Mouse (Mus musculus) urinary bladder, postnatal 36 days (tissue): ENCODE data around the gene Cfap70.

ENCODE experiments used
- DNase-seq, 2 experiments: peaks; one replicate each; pipeline ENCODE4 v3.0.0; 2022; ENCODE audit warnings: low spot score in 2 of 2, mixed read lengths in 1 of 2

The Cfap70 gene

DNA sequence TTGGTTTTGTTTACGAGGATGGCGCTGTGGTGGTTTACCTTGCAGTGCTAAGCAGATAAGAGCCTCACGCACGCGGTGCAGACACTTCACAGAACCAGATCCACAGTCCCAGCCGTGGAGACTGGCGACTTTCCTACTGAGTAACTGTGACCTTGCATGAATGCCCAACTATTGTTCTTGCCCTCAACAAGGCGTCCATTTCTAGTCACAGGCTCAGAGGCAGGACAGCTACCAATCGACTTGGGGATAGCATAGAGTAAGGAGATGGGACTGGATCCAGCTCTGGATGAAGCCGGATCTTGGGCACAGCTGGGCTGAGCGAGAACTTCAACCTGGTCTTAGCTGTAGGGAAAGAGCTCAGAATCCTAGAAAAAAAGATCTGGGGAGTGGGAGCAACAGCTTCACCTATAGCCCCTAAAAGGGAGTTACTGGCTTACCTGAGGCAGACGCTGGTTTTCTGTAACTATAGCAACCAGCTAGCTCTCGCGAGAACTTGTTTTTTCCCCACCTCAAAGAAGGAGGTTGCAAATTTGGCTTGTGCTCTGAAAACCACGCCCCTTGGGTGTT, at the start of gene Cfap70:
Cfap70 (minus strand) TSS at position 462 of the 567 bp plus-strand sequence.
- peak; percentile 65 to 67 for DNase-seq

DNA sequence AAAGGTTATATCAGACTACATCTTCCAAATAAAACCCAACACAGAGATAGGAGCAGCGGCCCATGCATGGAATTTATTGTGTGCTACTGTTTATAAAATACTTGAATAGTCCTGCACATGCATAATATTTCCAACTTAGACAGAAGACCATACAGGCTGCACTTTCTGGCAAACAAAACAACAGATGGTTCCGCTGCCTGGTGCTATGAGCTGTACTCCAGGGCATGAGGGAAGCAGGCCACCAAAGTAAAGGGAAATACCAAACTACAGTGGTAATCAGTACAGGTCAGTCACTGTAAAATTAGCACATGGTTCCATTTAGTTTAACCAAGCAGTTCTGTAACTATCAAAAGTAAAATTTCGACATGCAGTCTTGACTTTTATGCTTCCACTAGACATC, 48.0 kb upstream of the Cfap70 start:
- DNase-seq: no peak

DNA sequence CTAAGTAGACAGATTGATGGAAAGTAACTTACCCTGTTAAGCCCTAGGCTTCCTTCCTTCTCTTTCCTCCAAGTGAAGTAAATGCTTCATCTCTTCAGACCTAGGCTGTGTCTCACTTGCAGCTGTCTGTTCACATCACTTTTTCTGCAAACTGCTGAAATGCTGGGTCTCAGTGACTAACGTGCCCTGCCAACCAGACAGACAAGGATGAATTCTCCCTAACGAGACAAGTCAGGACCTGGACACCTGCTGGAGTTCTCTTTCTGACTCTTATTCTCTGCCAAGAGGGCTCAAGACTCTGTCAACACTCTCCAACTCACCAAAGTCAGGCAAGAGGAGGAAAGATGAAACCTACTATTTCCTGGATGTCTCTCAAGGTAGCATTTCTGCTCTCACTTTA, 44.6 kb upstream of the Cfap70 start, which contains the start of gene Mss51:
Mss51 (minus strand) TSS at position 299 of the 400 bp plus-strand sequence.
- DNase-seq: no peak

DNA sequence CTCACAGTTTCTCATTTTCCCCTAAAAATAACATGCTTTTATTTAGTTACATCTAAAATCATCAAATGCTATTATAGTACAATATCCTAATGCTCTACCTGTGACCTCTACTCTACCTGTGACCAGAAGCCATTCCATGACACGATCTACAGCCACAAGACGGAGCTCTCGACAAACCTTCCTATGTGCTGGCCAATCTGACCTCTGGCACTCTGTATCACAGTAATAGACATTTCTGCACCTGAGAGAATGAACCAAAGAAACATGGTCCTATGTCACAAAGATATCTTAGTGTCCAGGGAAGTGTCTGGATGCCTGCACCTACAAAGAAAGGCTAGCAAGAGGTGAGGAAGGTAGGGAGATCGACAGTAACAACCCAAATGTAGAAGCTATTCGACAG, 34.0 kb upstream of the Cfap70 start:
- DNase-seq: no peak

DNA sequence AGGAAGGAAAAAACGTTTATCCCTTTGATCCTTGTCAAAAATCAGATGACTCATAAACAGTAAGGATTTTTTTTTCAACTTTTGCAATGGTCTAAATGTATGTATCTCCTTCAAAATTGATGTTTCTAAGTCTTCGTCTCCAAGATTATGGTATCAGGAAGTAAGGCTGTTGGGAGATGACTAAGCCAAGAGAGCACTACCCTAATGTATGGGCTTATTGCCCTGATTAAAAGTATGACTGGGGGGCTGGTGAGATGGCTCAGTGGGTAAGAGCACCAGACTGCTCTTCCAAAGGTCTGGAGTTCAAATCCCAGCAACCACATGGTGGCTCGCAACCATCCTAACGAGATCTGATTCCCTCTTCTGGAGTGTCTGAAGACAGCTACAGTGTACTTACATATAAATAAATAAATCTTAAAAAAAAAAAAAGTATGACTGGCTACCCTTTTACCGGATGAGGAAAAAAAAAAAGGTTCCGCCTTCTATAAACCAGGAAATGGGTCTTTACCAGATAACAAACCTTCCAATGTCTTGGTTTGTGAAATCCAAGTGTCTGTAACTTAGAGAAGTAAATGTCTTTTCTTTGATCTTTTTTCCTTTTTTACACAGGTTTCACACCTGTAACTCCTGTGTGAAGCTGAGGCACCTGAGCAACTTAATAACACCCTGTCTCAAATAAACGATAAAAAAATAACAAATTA, 30.2 kb upstream of the Cfap70 start:
- no peak for DNase-seq

DNA sequence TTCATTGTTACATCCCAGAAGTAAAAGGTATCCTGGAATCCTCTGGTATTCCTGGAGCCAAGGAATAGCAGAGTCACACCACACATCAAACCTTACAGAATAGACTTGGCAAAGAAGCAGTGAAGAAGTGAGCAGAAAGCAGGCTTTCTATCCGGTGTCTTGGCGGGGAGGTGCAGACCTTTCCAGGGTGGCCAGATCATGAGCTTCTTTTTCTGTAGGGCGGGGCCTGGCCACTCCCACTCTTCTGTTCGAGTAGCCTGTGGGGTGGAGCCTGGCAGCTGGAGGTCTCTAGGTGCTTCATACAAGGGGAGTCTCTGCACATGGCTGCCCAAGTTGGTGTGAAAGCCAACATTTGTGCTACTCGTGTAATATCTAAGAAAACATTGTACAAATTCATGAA, 29.2 kb upstream of the Cfap70 start:
- no peak for DNase-seq

DNA sequence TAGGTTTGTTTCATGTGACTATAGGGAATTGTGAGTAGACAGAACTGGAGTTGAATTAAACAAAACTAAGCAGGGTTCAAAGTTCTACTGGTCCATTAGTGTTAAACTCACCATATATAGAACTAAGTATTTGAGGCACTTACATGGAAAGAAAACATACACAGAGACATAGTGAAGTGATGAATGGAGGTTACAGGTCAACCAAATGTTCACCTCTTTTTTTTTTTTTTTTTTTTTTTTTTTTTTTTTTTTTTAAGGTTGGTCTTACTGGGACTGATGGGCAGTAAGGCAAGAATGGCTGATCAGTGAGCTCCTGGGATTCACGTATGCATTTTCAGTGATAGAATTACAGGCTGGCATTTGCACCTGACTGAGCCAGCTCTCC, 28.2 kb upstream of the Cfap70 start:
- no peak for DNase-seq

DNA sequence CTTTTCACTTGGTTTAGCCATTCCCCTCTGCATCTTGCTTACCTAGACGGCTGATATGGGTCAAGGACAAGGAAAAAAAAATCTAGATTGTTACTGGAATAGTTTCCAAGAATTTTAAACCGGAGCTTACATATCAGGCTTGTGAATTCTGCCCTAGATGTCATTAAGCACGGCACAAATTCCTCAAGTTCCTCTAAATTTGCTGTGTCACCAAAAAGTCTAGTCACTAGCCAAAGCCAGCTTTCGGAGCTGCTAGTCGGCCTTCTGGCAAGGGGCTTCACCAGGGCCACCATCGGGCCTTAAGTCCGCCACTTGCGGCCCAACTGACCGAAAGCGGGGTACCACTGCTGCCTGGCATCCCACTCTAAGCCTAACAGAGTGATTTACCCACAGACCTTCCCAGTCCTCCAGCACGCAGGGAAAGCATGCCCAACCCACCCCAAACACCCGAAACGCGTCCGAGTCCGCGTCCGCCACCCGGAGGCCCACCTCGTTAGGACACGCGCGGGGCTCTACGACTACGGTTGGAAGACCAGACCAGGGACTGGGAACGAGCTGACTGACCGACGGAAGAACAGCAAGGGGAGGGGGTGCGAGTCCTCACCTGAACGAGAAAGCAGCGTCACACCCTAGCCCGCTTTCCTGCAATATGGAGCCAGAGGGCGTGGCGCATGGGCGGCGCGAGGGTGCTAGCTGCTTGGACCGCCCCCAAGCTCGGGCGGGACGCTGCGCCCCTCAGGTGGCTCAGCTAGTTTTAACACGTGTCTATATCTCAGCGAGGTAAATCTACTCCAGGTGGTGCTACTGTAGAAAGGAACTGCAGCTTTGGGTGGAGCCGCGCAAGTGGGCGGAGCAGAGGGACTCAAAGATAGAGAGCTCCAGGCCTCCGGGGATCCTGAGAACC, 27.5 kb upstream of the Cfap70 start, which contains the start of gene Anxa7:
Anxa7 (minus strand) TSS at position 843 of the 904 bp plus-strand sequence.
- peak; percentile 82 to 87 for DNase-seq

DNA sequence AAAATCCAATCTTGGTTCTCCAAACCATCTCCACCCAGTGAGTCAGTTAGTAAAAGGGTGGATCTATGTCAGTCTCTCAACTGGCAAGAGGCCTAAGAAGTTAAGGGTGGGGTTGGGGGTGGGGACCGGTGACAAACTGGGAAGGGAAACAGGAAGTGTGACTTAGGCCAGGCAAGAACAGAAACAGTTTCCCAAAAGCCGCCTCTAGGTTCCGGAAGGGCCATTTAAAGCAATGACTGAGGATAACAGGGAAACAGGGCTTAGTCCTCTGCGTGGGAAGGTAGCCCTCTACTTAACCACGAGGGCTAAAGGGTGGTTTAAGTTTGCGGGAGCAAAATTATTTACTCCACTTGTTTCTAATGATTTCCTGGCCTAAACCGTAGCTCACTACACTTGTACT, 26.8 kb upstream of the Cfap70 start:
- DNase-seq: peak; percentile 46 to 65

DNA sequence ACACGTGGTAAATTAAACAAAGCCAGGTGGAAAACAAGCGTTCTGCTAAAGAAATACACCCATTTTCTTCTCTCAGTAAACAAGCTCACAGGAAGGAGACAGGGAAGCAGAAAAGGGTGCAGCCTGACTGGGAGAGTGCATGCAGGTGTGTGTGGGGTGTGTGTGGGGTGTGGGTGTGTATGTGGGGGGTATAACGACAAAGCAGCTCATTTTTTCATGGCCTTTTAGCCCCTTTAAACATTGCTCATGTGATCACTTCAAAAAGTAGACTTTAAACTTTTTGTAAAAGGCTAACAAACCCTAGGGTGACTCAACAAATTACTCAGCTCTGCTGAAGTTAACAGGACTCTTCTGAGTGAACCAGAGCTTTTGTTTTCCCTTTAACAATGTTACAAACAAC, 26.4 kb upstream of the Cfap70 start:
- DNase-seq: no peak

DNA sequence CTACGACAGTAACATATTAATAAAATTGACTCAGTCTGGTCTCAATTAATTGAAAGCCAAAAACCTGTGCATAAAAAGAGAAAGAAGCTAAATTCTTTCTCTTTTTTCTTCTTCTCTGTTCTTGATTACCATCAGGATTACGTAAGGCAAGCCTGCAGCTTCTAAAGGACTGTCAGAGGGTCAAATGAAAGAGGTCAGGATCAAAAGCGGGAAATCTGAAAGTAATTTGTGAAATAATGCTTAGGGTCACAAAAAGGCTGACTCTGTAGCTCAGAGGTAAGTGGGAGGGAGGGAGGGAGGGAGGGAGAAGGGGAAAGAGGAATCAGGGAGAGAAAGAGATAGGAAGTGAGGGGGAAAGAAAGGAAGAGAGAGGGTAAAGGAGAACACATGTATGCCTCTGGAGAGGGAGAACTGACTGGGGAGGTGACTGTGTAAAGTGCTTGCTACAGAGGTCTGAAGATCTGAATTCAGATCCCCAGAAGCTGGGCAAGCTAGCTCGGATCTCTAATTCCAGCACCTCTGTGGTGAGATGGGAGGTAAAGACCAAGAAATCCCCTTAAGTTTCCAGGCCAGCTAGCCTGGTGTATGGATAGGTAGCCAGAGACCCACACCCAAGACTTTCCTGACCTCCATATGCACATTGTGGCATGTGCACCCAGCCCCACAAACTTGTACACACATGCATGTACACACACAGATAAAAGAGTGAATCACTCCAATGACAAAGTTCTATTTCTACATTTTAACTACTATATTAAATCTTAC, 25.4 kb upstream of the Cfap70 start:
- DNase-seq: no peak

DNA sequence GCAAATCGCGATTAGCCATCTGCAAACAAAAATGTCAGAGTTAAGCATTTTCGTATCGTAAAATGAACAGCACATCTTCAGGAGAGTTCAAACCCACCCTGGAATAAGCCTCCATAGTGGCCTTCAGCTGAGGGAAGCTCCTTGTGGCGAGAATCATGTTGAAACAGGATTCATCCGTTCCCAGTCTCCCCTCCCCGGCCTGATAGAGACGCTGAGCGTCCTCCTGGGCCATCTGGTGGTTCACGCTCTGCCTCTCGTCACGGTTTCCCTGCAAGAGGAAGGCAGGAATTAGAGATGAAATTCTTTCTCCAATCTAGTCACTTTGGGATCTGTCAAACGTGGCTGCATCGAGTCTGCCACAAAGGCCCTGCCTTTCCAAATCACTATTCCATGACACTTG, 8.2 kb upstream of the Cfap70 start:
- no peak for DNase-seq

DNA sequence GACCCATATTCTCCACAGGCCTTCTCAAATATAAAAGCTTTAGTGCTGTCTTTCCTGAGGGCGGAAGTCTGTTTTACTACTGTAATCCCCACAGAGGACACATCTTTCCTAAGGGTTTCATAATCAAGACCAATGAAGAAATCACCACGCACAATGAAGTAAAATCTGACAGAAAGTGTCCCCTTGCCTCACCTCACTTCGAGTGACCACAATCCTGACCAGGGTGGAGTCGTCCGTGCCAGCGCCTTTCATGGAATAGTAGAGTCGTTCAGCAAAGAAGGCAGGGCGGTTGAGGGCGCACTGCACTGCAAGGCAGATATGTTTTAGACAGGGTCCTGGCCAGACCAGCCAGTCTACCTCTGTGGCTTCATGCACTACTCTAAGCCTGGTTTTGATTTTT, 6.4 kb upstream of the Cfap70 start:
- no peak for DNase-seq

DNA sequence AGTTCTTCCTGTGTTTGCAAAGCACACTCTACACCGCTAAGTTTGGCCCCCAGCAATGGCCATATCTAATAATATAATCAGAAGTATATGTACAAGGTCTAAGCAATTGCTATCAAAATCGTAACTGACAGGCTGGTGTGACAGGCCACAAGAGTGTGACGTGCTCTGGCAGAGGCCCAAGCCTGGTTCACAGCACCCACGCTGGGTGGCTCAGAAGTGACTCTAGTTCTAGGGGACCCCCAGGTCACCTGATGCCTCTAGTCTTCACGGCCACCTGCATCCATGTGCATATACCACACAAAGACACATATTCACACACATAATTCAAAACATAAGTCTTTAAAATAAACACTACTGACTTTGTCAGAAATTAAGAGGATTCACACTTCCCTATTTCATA, 903 bp upstream of the Cfap70 start:
- DNase-seq: no peak

DNA sequence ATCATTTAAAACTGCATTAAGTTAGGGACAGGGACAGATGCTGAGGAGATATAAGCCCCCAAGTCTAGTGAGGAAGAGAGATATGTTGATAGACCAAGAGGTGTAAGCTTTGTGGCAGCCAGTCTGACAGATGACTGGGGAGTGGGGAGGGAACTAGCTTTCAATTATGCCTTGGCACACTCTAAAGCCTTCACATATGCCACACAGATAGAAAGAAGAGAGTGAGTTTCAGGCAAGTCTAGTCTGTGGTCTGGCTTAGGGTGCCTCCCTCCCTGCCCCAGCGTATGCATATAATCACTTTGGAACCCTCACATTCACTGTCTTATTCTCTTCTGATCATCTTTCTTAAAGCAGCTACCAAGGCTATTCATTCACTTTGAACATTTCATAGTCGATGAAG, 724 bp downstream of the Cfap70 start:
- no peak for DNase-seq

DNA sequence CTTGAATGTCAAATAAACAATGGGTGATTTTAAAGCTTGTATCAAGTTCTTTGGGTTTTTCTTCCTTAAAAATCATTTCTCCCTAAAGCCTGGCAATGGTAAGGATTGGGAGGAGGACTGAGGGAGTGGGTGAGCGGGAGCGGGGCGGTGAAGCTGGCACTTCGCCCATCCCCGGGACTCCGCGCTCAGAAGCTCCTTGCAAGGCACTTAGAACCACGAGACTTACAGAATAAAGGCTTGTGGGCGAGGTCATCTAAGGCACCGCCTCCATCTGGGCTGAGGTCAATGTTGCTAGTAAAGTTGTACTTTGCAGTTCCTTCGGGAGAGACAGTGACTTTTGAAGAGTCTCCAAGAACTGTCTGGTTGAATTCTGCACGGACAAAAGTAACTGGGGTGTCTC, 4.8 kb downstream of the Cfap70 start:
- DNase-seq: no peak

DNA sequence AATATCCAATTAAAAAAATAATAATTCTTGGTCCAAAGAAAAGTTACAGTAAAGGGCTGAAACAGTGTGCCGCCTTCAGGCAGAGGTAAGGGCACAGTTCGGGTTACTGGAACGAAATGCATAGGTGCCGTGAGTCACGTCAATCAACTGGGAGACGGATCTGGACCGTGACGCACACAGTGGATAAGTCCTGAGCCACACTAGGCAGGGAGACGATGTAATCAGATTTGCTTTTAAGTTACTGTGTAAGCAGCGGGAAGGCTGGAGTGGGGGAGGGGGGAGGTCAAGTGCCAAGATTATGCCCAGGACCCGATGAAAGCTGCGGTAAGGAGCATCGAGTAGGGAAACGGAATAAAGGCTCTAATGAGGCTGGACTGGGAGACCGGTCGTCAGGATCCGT, 9.8 kb downstream of the Cfap70 start:
- no peak for DNase-seq

DNA sequence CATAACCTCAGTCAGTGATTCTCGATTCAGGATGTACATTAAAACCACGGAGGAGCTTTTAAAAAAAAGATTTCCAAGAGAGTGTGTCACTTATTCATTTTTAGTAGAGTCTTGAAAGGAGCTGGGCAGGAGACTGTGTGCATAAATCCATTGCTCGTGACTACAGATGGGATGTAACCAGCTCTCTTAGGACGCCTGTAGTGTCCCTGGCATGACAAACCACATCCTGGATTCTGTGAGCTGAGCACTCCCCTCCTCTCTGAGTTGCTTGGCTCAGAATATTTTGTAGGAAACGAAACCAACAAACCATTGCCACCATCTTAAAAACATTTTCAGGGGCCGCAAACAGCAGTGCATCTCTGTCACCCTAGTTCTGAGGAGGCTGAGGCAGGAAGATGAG, 15.1 kb downstream of the Cfap70 start:
- no peak for DNase-seq

DNA sequence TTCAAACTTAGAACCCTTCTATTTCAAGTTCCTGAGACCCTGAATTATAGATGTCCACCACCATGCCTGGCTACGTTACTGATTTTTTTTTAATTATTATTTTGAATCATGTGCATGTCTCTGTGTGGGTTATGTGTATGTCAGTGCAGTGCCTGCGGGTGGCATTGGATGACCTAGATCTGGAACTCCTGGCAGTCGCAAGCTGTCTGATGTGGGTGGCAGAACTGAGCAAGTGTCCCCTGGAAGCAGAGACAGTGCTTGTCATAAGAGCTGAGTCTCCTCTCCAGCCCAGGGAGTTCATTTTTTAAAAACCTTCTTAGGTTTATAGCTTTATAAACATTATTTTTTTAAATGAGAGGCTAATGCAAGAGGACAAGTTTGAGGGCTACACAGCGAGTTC, 19.6 kb downstream of the Cfap70 start:
- DNase-seq: no peak

DNA sequence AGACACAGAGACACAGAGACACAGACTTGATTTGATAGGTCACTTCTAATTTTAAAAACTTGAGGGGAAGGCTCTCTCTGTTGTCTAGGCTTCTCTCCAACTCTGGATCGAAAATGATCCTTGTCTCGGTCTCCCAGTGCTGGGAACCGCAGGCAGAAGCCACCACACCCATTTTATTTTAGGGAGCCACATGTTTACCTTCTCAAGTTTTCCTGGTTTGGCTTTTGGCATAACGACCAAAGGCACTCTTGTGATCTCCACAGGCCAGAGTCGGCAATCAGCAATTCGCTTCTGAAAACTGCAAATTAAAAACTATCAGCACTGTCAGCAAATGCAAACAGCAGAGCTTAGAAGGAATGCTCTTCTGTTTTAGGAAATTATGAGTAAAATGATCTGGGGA, 20.3 kb downstream of the Cfap70 start:
- DNase-seq: no peak

DNA sequence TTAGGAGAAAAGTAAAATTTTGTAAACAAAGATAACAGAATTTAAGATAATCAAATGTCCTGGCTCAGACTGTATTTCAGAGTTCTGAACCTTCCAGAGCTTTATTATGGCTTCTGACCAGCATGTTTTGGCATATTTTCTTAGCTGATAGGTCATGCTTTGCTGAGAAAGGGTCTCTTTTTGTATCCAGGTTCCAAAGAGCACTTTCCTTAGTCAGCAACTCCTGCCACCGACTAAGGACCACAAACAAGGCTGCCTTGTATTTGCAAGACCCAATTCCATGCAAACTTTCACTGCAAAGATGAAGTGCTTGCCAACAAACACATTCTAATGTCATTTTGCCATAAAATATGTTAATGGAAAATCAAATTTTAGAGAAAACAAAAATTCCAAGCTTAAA, 22.2 kb downstream of the Cfap70 start:
- no peak for DNase-seq

DNA sequence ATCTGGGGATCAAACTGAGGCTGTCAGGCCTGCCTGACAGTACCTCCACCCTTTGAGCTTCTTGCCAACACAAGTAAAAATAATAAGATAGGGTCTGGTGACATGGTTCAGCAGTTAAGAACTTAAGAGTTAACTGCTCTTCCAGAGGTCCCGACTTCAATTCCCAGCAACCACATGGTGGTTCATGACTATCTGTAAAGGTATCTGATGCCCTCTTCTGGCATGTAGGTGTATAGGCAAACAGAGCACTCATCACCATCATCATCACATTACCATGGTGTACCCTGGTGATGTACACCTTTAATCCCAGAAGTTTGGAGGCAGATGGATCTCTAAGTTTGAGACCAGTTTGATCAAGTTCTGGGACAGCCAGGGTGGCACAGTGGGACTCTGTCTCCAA, 23.4 kb downstream of the Cfap70 start:
- no peak for DNase-seq
